Mouse (Mus musculus): ENCODE measurements at regions not wholly inside any gene's neighbourhood (a gene's known extent, or its start where the extent isn't known, plus 50 kb on each side); places are given as distances from the start of the nearest gene placed in this dataset.

- peak; percentile 6 to 19 for DNase-seq
Measured at GRCm38 (mm10) chr13:110690501-110691255, 295.8 kb downstream of the Plk2 start.

GRCm38 (mm10) chr13:110692696-110693095 is 297.9 kb downstream of the Plk2 start:
- DNase-seq = no peak

- no peak for DNase-seq
Measured at GRCm38 (mm10) chr13:110694876-110695275, 300.0 kb downstream of the Plk2 start.

- no peak for DNase-seq
Measured at GRCm38 (mm10) chr13:110696549-110696948, 301.7 kb downstream of the Plk2 start.

GRCm38 (mm10) chr13:110704261-110704660 is 309.4 kb downstream of the Plk2 start:
- peak; percentile 16 to 25 for DNase-seq

- DNase-seq = no peak
Measured at GRCm38 (mm10) chr13:110710847-110711246, 316.0 kb downstream of the Plk2 start.

GRCm38 (mm10) chr13:110712527-110712926 is 317.7 kb downstream of the Plk2 start:
- no peak for DNase-seq

- DNase-seq = no peak
Measured at GRCm38 (mm10) chr13:110722170-110722569, 327.3 kb downstream of the Plk2 start.

GRCm38 (mm10) chr13:110722752-110723151 is 327.9 kb downstream of the Plk2 start:
- DNase-seq = no peak

GRCm38 (mm10) chr13:110724836-110725235 is 330.0 kb downstream of the Plk2 start:
- no peak for DNase-seq

GRCm38 (mm10) chr13:110725821-110726220 is 331.0 kb downstream of the Plk2 start:
- no peak for DNase-seq

- no peak for DNase-seq
Measured at GRCm38 (mm10) chr13:110735511-110735910, 340.7 kb downstream of the Plk2 start.

GRCm38 (mm10) chr13:110741576-110742206 is 346.8 kb downstream of the Plk2 start:
- no peak for DNase-seq

- no peak for DNase-seq
Measured at GRCm38 (mm10) chr13:110747223-110747868, 352.5 kb downstream of the Plk2 start.

- no peak for DNase-seq
Measured at GRCm38 (mm10) chr13:110752746-110753145, 357.9 kb downstream of the Plk2 start.

GRCm38 (mm10) chr13:110754548-110754947 is 359.7 kb downstream of the Plk2 start:
- DNase-seq = peak; percentile 16 to 19

GRCm38 (mm10) chr13:110756877-110757276 is 362.0 kb downstream of the Plk2 start:
- no peak for DNase-seq

GRCm38 (mm10) chr13:110769210-110769609 is 374.4 kb downstream of the Plk2 start:
- no peak for DNase-seq

GRCm38 (mm10) chr13:110775251-110775650 is 380.4 kb downstream of the Plk2 start:
- no peak for DNase-seq

GRCm38 (mm10) chr13:110784162-110784785 is 389.4 kb downstream of the Plk2 start:
- DNase-seq = no peak

GRCm38 (mm10) chr13:110784822-110785221 is 390.0 kb downstream of the Plk2 start:
- DNase-seq = no peak

- DNase-seq = no peak
Measured at GRCm38 (mm10) chr13:110798313-110798712, 403.5 kb downstream of the Plk2 start.

GRCm38 (mm10) chr13:110802841-110803240 is 408.0 kb downstream of the Plk2 start:
- no peak for DNase-seq
